Mouse (Mus musculus) erythroblast, adult 5-6 weeks (primary cell): ENCODE measurements around the gene A630023A22Rik. TPM values are rescaled to one million over a fixed set of nuclear protein-coding genes. Genes with fewer than 3 reads are reported as not detected.

Experiments used
- total RNA-seq, 2 experiments: library from RNA; stranded (forward) in 1 of 2; stranded (reverse) in 1 of 2; fragments of 150-400 nt in 1 of 2; fragments of 200-764, 138-1000 nt in 1 of 2; gene quantifications; 2 replicates each; pipeline versions ENCODE4 v1.2.3 to v1.2.4; 2015 to 2017; ENCODE audit warnings: low replicate concordance in 2 of 2

Gene A630023A22Rik
- total RNA-seq, 2 experiments from 2014 or later: not detected

Other genes with a start within 250 kb of the A630023A22Rik start
- not detected in 2 replicates for gene Gdf10, start 179.2 kb downstream of the A630023A22Rik start, total RNA-seq (2015; ENCODE audit: low replicate concordance)
- not detected in 2 replicates for gene Gdf10, start 179.2 kb downstream of the A630023A22Rik start, total RNA-seq (2017; ENCODE audit: low replicate concordance)
- not detected in 2 replicates for gene Gdf2, start 161.7 kb downstream of the A630023A22Rik start, total RNA-seq (2015; ENCODE audit: low replicate concordance)
- gene Gdf2, start 161.7 kb downstream of the A630023A22Rik start, total RNA-seq (2017; ENCODE audit: low replicate concordance): not detected in 2 replicates
- gene Rbp3, start 148.8 kb downstream of the A630023A22Rik start, total RNA-seq (2015; ENCODE audit: low replicate concordance): not detected in 2 replicates
- not detected in 2 replicates for gene Rbp3, start 148.8 kb downstream of the A630023A22Rik start, total RNA-seq (2017; ENCODE audit: low replicate concordance)
- gene Zfp488, start 124.0 kb downstream of the A630023A22Rik start, total RNA-seq (2015; ENCODE audit: low replicate concordance): not detected in 2 replicates
- gene Zfp488, start 124.0 kb downstream of the A630023A22Rik start, total RNA-seq (2017; ENCODE audit: low replicate concordance): 0.14 TPM in 1 of 2 replicates, not detected in the other
- not detected in 2 replicates for gene Gm30083, start 87.6 kb downstream of the A630023A22Rik start, total RNA-seq (2015; ENCODE audit: low replicate concordance)
- not detected in 2 replicates for gene Gm30083, start 87.6 kb downstream of the A630023A22Rik start, total RNA-seq (2017; ENCODE audit: low replicate concordance)
- gene Gm5460, start 86.0 kb downstream of the A630023A22Rik start, total RNA-seq (2015; ENCODE audit: low replicate concordance): not detected in 2 replicates
- gene Gm5460, start 86.0 kb downstream of the A630023A22Rik start, total RNA-seq (2017; ENCODE audit: low replicate concordance): not detected in 2 replicates
- not detected in 2 replicates for gene Antxrl, start 50.0 kb downstream of the A630023A22Rik start, total RNA-seq (2015; ENCODE audit: low replicate concordance)
- gene Antxrl, start 50.0 kb downstream of the A630023A22Rik start, total RNA-seq (2017; ENCODE audit: low replicate concordance): not detected in 2 replicates
- gene Anxa8, start 16.8 kb downstream of the A630023A22Rik start, total RNA-seq (2015; ENCODE audit: low replicate concordance): not detected in 2 replicates
- not detected in 2 replicates for gene Anxa8, start 16.8 kb downstream of the A630023A22Rik start, total RNA-seq (2017; ENCODE audit: low replicate concordance)
- not detected in 2 replicates for gene Npy4r, start 49.7 kb upstream of the A630023A22Rik start, total RNA-seq (2015; ENCODE audit: low replicate concordance)
- gene Npy4r, start 49.7 kb upstream of the A630023A22Rik start, total RNA-seq (2017; ENCODE audit: low replicate concordance): not detected in 2 replicates
- not detected in 2 replicates for gene Gprin2, start 98.9 kb upstream of the A630023A22Rik start, total RNA-seq (2015; ENCODE audit: low replicate concordance)
- gene Gprin2, start 98.9 kb upstream of the A630023A22Rik start, total RNA-seq (2017; ENCODE audit: low replicate concordance): not detected in 2 replicates
- gene Syt15, start 116.8 kb upstream of the A630023A22Rik start, total RNA-seq (2015; ENCODE audit: low replicate concordance): not detected in 2 replicates
- not detected in 2 replicates for gene Syt15, start 116.8 kb upstream of the A630023A22Rik start, total RNA-seq (2017; ENCODE audit: low replicate concordance)
- gene Shld2, start 207.7 kb upstream of the A630023A22Rik start, total RNA-seq (2015; ENCODE audit: low replicate concordance): 3.8 and 5.2 TPM in 2 replicates
- 1.4 and 3.3 TPM in 2 replicates for gene Shld2, start 207.7 kb upstream of the A630023A22Rik start, total RNA-seq (2017; ENCODE audit: low replicate concordance)
- gene Glud1, start 208.0 kb upstream of the A630023A22Rik start, total RNA-seq (2015; ENCODE audit: low replicate concordance): 35.7 and 65.6 TPM in 2 replicates
- gene Glud1, start 208.0 kb upstream of the A630023A22Rik start, total RNA-seq (2017; ENCODE audit: low replicate concordance): 24.5 and 55.2 TPM in 2 replicates